Mouse (Mus musculus): Measurements from ENCODE around the gene Tpm3-rs7.
"Not testable (repeated sequence)": the region's sequence is repeated elsewhere in the genome, so short reads cannot be mapped to it uniquely, and the experiment has no call there.

The Tpm3-rs7 gene

GRCm38 (mm10) chr14:113314499-113314898 lies at the start of gene Tpm3-rs7:
TSS of gene Tpm3-rs7 (plus strand) at chr14:113314608.
- DNase-seq (ENCODE audit: extremely low read depth, low read depth, low spot score): not testable (repeated sequence)

- DNase-seq (ENCODE audit: extremely low read depth, low read depth, low spot score): no peak
These were observed 2.6 kb downstream of the Tpm3-rs7 start for GRCm38 (mm10) chr14:113317023-113317422.

DNA sequence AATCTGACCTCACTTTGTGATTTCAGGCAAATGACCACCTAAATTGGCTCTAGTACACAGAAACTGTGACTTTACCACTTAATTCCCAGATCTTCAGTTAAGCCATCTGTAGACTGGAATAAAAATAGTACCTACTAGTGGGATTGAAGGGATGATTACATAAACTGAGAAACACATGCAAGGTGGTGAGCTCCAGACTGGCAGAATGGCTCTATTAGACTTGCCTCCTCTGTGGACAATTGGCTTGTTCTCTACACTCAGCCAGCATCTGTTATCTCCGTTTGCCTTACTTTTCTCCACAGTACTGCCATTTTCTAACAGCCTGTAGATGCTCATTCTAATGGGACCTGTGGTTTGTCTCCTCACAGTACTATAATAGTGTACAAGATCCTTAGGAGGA lies 49.0 kb downstream of the Tpm3-rs7 start:
- DNase-seq (ENCODE audit: extremely low read depth, low read depth, low spot score): no peak

Data from fat pad, adult 2 months (tissue).